Comparison of ENCODE assay signal across 14 mouse cellular contexts in genomic region chr1:166214181-166214580, GRCm38 (mm10). TPM values are rescaled to one million over a fixed set of nuclear protein-coding genes. Genes with fewer than 3 reads are reported as not detected.
A peak's percentile ranks its signal among the peaks of the same experiment; 100 is the strongest.
DNase-seq lines count a peak whose midpoint lies in the region; ATAC-seq and TF ChIP-seq lines count a peak whose summit lies in the region.
"Had no signal": no experiment of that assay in that cellular context is flagged by ENCODE, and none has a peak within 500 bp of the region (broad histone marks: within the 10 kb centered on the region; RNA-seq: fewer than 3 reads in every experiment).

No protein-coding gene starts in this region.

- H3K27ac ChIP-seq in embryonic facial prominence, embryonic 11.5 days (replicated peaks; ENCODE audit: low read depth, low read length) = no peak overlapping the region
- H3K27ac ChIP-seq in embryonic facial prominence, embryonic 10.5 days (replicated peaks) = no peak overlapping the region
- H3K27ac ChIP-seq in cortical plate, adult 2 months (ENCODE audit: insufficient read depth, low read length) = no peak overlapping the region
- H3K27ac ChIP-seq: liver, embryonic 14.5 days; midbrain, embryonic 12.5 days; neural tube, embryonic 13.5 days had no signal

- 80% methylated on average over 4 of the region's 4 CpGs for WGBS in embryonic facial prominence, embryonic 11.5 days
- WGBS in embryonic facial prominence, embryonic 10.5 days = 82% methylated on average over 4 of the region's 4 CpGs

- peak; percentile 23 for DNase-seq in embryonic facial prominence, embryonic 11.5 days (ENCODE audit: low spot score)
- no peak for DNase-seq in embryonic facial prominence, embryonic 10.5 days (ENCODE audit: low spot score)
- DNase-seq in layer of hippocampus, adult 11-12 months (ENCODE audit: low spot score) = peak; percentile 11
- DNase-seq in layer of hippocampus, adult 9-11 months = no peak
- DNase-seq in 416B (ENCODE audit: low read depth) = peak; percentile 76
- no peak for DNase-seq in spleen, postnatal 4 days (ENCODE audit: low spot score in 2 of 2)
- DNase-seq in right cerebral cortex, adult 18-20 months = no peak
- DNase-seq: gastrocnemius, postnatal 14 days; heart, postnatal 10 days had no signal

- TF ChIP-seq POLR2A in cortical plate, adult 2 months (IDR thresholded peaks at IDR 0.05; ENCODE audit: extremely low read depth, insufficient read depth, low read length) = no peak

- no peak for ATAC-seq in embryonic facial prominence, embryonic 11.5 days (replicated peaks; ENCODE audit: insufficient number of reproducible peaks, low FRiP score, low TSS enrichment, low read depth)
- ATAC-seq: inflammation-experienced regulatory T-cells, adult 6 months had no signal

- no peak overlapping the region for H3K9ac ChIP-seq in embryonic facial prominence, embryonic 11.5 days (replicated peaks; ENCODE audit: low read length)
- H3K9ac ChIP-seq: liver, embryonic 14.5 days; midbrain, embryonic 12.5 days; neural tube, embryonic 13.5 days had no signal

- no peak overlapping the region for H3K4me2 ChIP-seq in embryonic facial prominence, embryonic 11.5 days (ENCODE audit: low read depth, low read length)
- H3K4me2 ChIP-seq: midbrain, embryonic 12.5 days; neural tube, embryonic 13.5 days had no signal

- no peaks in the 10 kb centered on the region for H3K4me1 ChIP-seq in embryonic facial prominence, embryonic 11.5 days (ENCODE audit: control insufficient read depth, insufficient read depth, low read length)
- H3K4me1 ChIP-seq in embryonic facial prominence, embryonic 10.5 days = no peaks in the 10 kb centered on the region
- no peaks in the 10 kb centered on the region for H3K4me1 ChIP-seq in cortical plate, adult 2 months (ENCODE audit: control insufficient read depth, insufficient read depth, low read length)
- H3K4me1 ChIP-seq: midbrain, embryonic 12.5 days; neural tube, embryonic 13.5 days had no signal

- peak; percentile 41 for TF ChIP-seq CTCF in cortical plate, adult 2 months (IDR thresholded peaks at IDR 0.05; ENCODE audit: extremely low read depth, insufficient read depth, low read length)

- H3K9me3 ChIP-seq in embryonic facial prominence, embryonic 11.5 days (replicated peaks; ENCODE audit: control insufficient read depth, low read length) = no peaks in the 10 kb centered on the region
- no peaks in the 10 kb centered on the region for H3K9me3 ChIP-seq in embryonic facial prominence, embryonic 10.5 days
- H3K9me3 ChIP-seq: midbrain, embryonic 12.5 days; neural tube, embryonic 13.5 days had no signal

- no peaks in the 10 kb centered on the region for H3K27me3 ChIP-seq in embryonic facial prominence, embryonic 11.5 days (ENCODE audit: control insufficient read depth, insufficient read depth, low read length)
- H3K27me3 ChIP-seq in embryonic facial prominence, embryonic 10.5 days (replicated peaks; ENCODE audit: low read depth, poor library complexity, severe bottlenecking) = no peaks in the 10 kb centered on the region
- H3K27me3 ChIP-seq: midbrain, embryonic 12.5 days; neural tube, embryonic 13.5 days had no signal

- H3K4me3 ChIP-seq in embryonic facial prominence, embryonic 11.5 days (ENCODE audit: low read depth, low read length) = no peak overlapping the region
- H3K4me3 ChIP-seq in embryonic facial prominence, embryonic 10.5 days = no peak overlapping the region
- H3K4me3 ChIP-seq in cortical plate, adult 2 months (ENCODE audit: insufficient read depth, low read length) = no peak overlapping the region
- H3K4me3 ChIP-seq: midbrain, embryonic 12.5 days; neural tube, embryonic 13.5 days had no signal

- H3K36me3 ChIP-seq in embryonic facial prominence, embryonic 11.5 days (replicated peaks; ENCODE audit: control insufficient read depth, insufficient read depth, low read depth, low read length) = no peaks in the 10 kb centered on the region
- no peaks in the 10 kb centered on the region for H3K36me3 ChIP-seq in embryonic facial prominence, embryonic 10.5 days (replicated peaks)
- H3K36me3 ChIP-seq: midbrain, embryonic 12.5 days; neural tube, embryonic 13.5 days had no signal

RNA-seq across cellular contexts. Expression of gene Mael, which starts 24.4 kb away (rescaled TPM):
- not detected in 2 replicates for polyA plus RNA-seq in embryonic facial prominence, embryonic 11.5 days (2014; fragmentation: Nextera tagmentation; extraction: Ambion mirVana)
- 0.15 TPM in 1 of 2 replicates, not detected in the other for polyA plus RNA-seq in embryonic facial prominence, embryonic 10.5 days (2016; fragmentation: Nextera tagmentation; extraction: Ambion mirVana)
- 0.06 TPM in 1 of 2 replicates, not detected in the other for polyA plus RNA-seq in cortical plate, adult 2 months (2012; rRNA removed)
- polyA plus RNA-seq: inflammation-experienced regulatory T-cells, adult 6 months; liver, embryonic 14.5 days; neural tube, embryonic 13.5 days had no signal

RNA-seq across cellular contexts. Expression of gene Ildr2, which starts 39.8 kb away (rescaled TPM):
- 1.5 and 1.6 TPM in 2 replicates for polyA plus RNA-seq in embryonic facial prominence, embryonic 11.5 days (2014; fragmentation: Nextera tagmentation; extraction: Ambion mirVana)
- polyA plus RNA-seq in embryonic facial prominence, embryonic 10.5 days (2016; fragmentation: Nextera tagmentation; extraction: Ambion mirVana) = 1.8 and 3.3 TPM in 2 replicates
- 27.8 and 28.9 TPM in 2 replicates for polyA plus RNA-seq in cortical plate, adult 2 months (2012; rRNA removed)
- polyA plus RNA-seq: inflammation-experienced regulatory T-cells, adult 6 months had no signal

Comparison
In these comparisons a context has a peak if more than half of its experiments do, and no peak if none do; other contexts are left out.
1. DNase-seq: peak in embryonic facial prominence, embryonic 11.5 days (single experiment), layer of hippocampus, adult 11-12 months (single experiment) and 416B (single experiment); none in embryonic facial prominence, embryonic 10.5 days (single experiment), layer of hippocampus, adult 9-11 months (single experiment), spleen, postnatal 4 days (0 of 2) and right cerebral cortex, adult 18-20 months (single experiment).